Mouse (Mus musculus) CD4-positive, CD25-positive, alpha-beta regulatory T cell (primary cell): Measurements from ENCODE around the gene Olfr311. TPM values are rescaled to one million over a fixed set of nuclear protein-coding genes. Genes with fewer than 3 reads are reported as not detected.

Experiments used
- polyA plus RNA-seq: library from polyadenylated mRNA; unstranded; fragments of 100-300 nt; shearing (Covaris generic); gene quantifications from one replicate; pipeline ENCODE4 v1.2.1, GENCODE M21; 2017

Olfr311 gene
- not detected for polyA plus RNA-seq

DNA sequence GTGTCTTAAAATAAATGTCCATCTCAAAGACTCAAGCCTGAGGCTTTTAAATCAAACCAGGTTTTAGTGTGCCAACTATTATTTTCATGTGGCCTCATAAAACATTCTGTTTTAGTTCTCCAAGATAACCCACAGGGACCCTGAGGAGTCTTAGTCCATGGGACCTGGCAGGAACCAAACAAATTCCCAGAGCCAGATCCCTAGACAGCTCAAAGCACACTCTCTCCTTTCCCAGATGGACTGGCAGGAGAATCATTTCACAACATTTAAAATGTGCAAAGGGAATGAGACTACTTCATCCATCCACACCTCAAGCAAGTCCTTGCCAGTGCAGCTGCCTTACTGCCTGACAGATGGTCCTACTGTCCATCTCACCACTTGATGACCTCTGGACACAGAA lies at the start of gene Olfr311:
Olfr311 (plus strand) TSS at position 301 of the 400 bp plus-strand sequence.

DNA sequence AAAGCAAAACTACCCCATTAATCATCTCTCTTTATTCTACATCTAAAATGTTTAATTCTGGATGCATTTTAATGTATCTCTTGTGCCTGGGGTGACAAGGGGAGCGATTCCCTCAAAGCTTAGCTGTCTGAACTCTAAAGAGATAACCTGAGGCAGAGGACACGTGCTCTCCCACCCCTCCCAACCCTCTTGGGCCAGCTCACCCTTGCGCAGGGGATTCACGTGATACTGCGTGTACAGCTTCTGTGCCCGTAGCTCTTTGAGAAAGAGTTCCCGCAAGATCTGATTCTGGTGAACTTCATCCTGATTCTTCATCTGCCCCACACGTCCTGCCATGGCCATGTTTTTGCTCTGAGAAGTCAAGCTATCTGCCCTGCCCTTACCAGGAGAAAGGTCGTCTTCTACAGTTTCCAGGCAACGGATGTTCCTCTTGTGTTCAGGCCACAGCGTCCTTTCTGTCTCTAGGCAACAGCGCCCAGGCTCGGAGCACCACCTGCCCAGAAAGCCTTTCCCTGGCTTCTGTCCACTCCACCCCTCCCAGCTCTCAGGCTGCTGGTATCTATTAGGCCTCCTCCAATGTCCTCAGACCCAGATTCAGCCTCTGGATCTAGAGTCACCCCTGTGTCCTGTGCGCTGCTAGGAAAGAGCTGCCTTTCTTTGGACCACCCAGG lies 37.4 kb upstream of the Olfr311 start, which contains the start of gene Fam183b:
Fam183b (minus strand) TSS at position 403 of the 671 bp plus-strand sequence.

DNA sequence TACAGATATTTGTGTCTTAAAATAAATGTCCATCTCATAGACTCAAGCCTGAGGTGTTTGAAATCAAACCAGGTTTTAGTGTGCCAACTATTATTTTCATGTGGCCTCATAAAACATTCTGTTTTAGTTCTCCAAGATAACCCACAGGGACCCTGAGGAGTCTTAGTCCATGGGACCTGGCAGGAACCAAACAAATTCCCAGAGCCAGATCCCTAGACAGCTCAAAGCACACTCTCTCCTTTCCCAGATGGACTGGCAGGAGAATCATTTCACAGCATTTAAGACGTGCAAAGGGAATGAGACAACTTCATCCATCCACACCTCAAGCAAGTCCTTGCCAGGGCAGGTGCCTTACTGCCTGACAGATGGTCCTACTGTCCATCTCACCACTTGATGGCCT lies 24.4 kb upstream of the Olfr311 start, which contains the start of gene Olfr313:
Olfr313 (plus strand) TSS at position 301 of the 400 bp plus-strand sequence.

DNA sequence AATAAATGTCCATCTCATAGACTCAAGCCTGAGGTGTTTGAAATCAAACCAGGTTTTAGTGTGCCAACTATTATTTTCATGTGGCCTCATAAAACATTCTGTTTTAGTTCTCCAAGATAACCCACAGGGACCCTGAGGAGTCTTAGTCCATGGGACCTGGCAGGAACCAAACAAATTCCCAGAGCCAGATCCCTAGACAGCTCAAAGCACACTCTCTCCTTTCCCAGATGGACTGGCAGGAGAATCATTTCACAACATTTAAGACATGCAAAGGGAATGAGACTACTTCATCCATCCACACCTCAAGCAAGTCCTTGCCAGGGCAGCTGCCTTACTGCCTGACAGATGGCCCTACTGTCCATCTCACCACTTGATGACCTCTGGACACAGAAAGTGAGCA lies 10.1 kb upstream of the Olfr311 start, which contains the start of gene Olfr312:
Olfr312 (plus strand) TSS at position 301 of the 400 bp plus-strand sequence.

DNA sequence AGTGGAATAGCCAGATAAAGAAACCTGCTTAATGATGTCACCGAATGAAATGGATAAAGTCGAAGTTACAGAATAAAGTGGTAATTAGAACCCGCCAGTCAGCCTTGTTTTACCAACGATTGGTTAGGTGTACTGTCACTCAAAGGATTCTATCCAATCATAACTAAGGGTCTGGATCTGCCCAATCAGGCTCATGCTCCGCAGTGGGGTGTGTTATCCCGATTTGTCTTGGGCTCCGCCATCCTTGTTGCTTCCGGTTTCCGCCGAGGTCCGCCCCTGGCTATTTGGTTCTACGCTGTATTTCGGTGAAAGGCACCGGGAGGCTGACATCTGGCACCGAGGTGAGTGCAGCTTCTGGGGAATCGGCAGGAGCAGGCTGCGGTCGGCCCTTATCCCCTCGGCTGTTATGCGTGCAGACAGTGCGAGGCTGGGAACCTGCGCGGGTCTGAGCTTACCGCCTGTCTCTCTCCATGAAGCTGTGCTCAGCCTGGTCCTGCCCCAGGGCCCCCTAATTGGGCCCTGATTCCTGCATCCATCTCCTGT lies 7.9 kb downstream of the Olfr311 start, which contains the start of gene Gm12258:
Gm12258 (plus strand) TSS at position 240 of the 543 bp plus-strand sequence.

DNA sequence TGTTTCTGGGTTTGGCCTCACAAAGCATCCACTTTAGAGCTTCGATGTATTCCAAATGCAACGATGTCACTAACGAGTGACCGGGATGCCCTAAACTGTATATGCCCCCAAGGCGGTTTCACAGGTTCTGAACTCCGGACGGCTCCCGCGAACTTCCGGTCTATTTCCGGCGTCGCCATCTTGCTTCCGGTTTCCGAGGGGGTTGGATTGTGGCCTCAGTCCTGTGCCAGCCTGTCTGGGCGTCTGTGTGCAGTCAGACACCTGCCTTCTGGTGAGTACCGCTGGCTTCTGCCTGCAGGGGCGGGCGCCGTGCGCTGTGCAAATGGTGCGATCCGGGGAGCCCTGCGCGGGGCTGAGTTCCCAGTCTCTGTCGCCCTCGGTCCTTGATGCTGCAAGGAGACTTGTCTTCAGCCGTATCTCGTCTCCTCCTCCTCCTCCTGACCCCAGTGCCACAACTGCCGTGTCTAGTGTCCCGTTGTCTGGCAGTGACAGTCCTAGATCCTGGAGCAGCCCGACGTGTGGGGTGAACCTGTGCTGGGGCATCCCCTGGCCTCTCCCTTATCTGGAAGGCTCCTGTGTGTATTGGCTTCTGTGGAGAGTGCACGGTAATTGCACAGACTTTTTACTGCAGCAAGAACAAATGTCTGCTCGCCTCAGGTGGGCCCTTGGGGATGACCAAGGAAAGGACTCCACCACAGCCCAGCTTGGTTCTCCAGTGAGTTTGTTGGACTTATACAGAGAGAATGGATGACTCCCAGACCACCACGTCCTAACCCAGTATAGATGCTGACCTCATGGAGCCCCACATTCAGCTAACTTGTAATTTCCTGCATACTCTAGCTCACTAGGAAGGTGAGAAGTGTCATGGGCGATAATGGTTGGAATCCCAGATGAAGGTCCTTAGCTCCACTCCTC lies 28.2 kb downstream of the Olfr311 start, which contains the start of gene 2810021J22Rik:
2810021J22Rik (plus strand) TSS at position 178 of the 915 bp plus-strand sequence.

Other genes starting within 250 kb of the Olfr311 start
- gene Olfr324, start 244.1 kb upstream of the Olfr311 start, polyA plus RNA-seq: not detected
- not detected for gene 2210407C18Rik, start 223.2 kb upstream of the Olfr311 start, polyA plus RNA-seq
- not detected for gene Olfr323, start 208.8 kb upstream of the Olfr311 start, polyA plus RNA-seq
- gene Trim58, start 198.8 kb upstream of the Olfr311 start, polyA plus RNA-seq: not detected
- not detected for gene Olfr322, start 180.5 kb upstream of the Olfr311 start, polyA plus RNA-seq
- gene Olfr320, start 158.2 kb upstream of the Olfr311 start, polyA plus RNA-seq: not detected
- not detected for gene Olfr319, start 140.1 kb upstream of the Olfr311 start, polyA plus RNA-seq
- not detected for gene Olfr318, start 115.2 kb upstream of the Olfr311 start, polyA plus RNA-seq
- gene Olfr317, start 100.0 kb upstream of the Olfr311 start, polyA plus RNA-seq: not detected
- not detected for gene Olfr316, start 86.5 kb upstream of the Olfr311 start, polyA plus RNA-seq
- not detected for gene Olfr315, start 66.1 kb upstream of the Olfr311 start, polyA plus RNA-seq
- gene Olfr314, start 56.3 kb upstream of the Olfr311 start, polyA plus RNA-seq: not detected
- gene Fam183b, start 37.3 kb upstream of the Olfr311 start, polyA plus RNA-seq: 0.66 TPM
- gene Olfr313, start 24.3 kb upstream of the Olfr311 start, polyA plus RNA-seq: not detected
- not detected for gene Olfr312, start 10.0 kb upstream of the Olfr311 start, polyA plus RNA-seq
- gene Gm12258, start 7.9 kb downstream of the Olfr311 start, polyA plus RNA-seq: 10.4 TPM
- 11.1 TPM for gene 2810021J22Rik, start 28.0 kb downstream of the Olfr311 start, polyA plus RNA-seq
- gene Zfp39, start 65.0 kb downstream of the Olfr311 start, polyA plus RNA-seq: 11.0 TPM
- not detected for gene Btnl10, start 78.7 kb downstream of the Olfr311 start, polyA plus RNA-seq
- gene Rnf187, start 99.7 kb downstream of the Olfr311 start, polyA plus RNA-seq: 302 TPM
- gene Hist3h2ba, start 109.7 kb downstream of the Olfr311 start, polyA plus RNA-seq: 22.4 TPM
- gene Hist3h2a, start 115.4 kb downstream of the Olfr311 start, polyA plus RNA-seq: 20.4 TPM
- gene Trim17, start 115.4 kb downstream of the Olfr311 start, polyA plus RNA-seq: 0.34 TPM
- 55.0 TPM for gene Trim11, start 138.8 kb downstream of the Olfr311 start, polyA plus RNA-seq